Mouse (Mus musculus): ENCODE data around the gene Wrb. TPM values are rescaled to one million over a fixed set of nuclear protein-coding genes. Genes with fewer than 3 reads are reported as not detected.

Wrb gene
- polyA plus RNA-seq, 1 experiment: 58.0 TPM

GRCm38 (mm10) chr16:96158511-96159080, 13.4 kb downstream of the Wrb start:
- H3K4me3 ChIP-seq (ENCODE audit: insufficient read depth, poor library complexity, severe bottlenecking): no peak overlapping the region
- H3K79me2 ChIP-seq (ENCODE audit: control insufficient read depth, insufficient read depth): peaks cover under 1% of the 10 kb centered on the region
- H3K36me3 ChIP-seq (ENCODE audit: control insufficient read depth, insufficient read depth): peaks cover 34% of the 10 kb centered on the region
- no peak overlapping the region for H3ac ChIP-seq (ENCODE audit: control insufficient read depth, insufficient read length, low read depth)
- TF ChIP-seq USF1 (IDR thresholded peaks at IDR 0.05; ENCODE audit: low read depth): no peak
- TF ChIP-seq MYOD1 (IDR thresholded peaks at IDR 0.05; ENCODE audit: control insufficient read depth, insufficient read length, low read depth): no peak
- TF ChIP-seq FOSL1 (IDR thresholded peaks at IDR 0.05; ENCODE audit: insufficient read depth, low read length, poor library complexity, severe bottlenecking): no peak
- TF ChIP-seq MYOG (IDR thresholded peaks at IDR 0.05; ENCODE audit: control insufficient read depth, extremely low read depth, insufficient read length): no peak
- no peak for TF ChIP-seq CTCF (IDR thresholded peaks at IDR 0.05; ENCODE audit: control insufficient read depth, insufficient read depth, insufficient read length)
- no peak for TF ChIP-seq CEBPB (IDR thresholded peaks at IDR 0.05; ENCODE audit: low read depth)
- no peak for TF ChIP-seq MAX (IDR thresholded peaks at IDR 0.05)
- H3K79me3 ChIP-seq (ENCODE audit: low read depth): no peaks in the 10 kb centered on the region
- H3K27me3 ChIP-seq (ENCODE audit: control insufficient read depth, insufficient read depth, insufficient read length): no peaks in the 10 kb centered on the region

- Histone ChIP-seq H3K27me3 (ENCODE audit: control insufficient read depth, insufficient read depth, insufficient read length) (no peaks in the 10 kb centered on the region), H3K36me3 (ENCODE audit: control insufficient read depth, insufficient read depth) (peaks cover 28% of the 10 kb centered on the region), H3ac (ENCODE audit: control insufficient read depth, insufficient read length, low read depth) (no peak overlapping the region), H3K79me2 (ENCODE audit: control insufficient read depth, insufficient read depth) (no peaks in the 10 kb centered on the region), H3K79me3 (ENCODE audit: low read depth) (no peaks in the 10 kb centered on the region), H3K4me3 (ENCODE audit: insufficient read depth, poor library complexity, severe bottlenecking) (no peak overlapping the region)
- TF ChIP-seq USF1 (IDR thresholded peaks at IDR 0.05; ENCODE audit: low read depth): no peak
- no peak for TF ChIP-seq CEBPB (IDR thresholded peaks at IDR 0.05; ENCODE audit: low read depth)
- no peak for TF ChIP-seq CTCF (IDR thresholded peaks at IDR 0.05; ENCODE audit: control insufficient read depth, insufficient read depth, insufficient read length)
- no peak for TF ChIP-seq MYOG (IDR thresholded peaks at IDR 0.05; ENCODE audit: control insufficient read depth, extremely low read depth, insufficient read length)
- TF ChIP-seq FOSL1 (IDR thresholded peaks at IDR 0.05; ENCODE audit: insufficient read depth, low read length, poor library complexity, severe bottlenecking): no peak
- TF ChIP-seq MAX (IDR thresholded peaks at IDR 0.05): no peak
- no peak for TF ChIP-seq MYOD1 (IDR thresholded peaks at IDR 0.05; ENCODE audit: control insufficient read depth, insufficient read length, low read depth)
Measured at GRCm38 (mm10) chr16:96159091-96159731, 14.0 kb downstream of the Wrb start.

DNA sequence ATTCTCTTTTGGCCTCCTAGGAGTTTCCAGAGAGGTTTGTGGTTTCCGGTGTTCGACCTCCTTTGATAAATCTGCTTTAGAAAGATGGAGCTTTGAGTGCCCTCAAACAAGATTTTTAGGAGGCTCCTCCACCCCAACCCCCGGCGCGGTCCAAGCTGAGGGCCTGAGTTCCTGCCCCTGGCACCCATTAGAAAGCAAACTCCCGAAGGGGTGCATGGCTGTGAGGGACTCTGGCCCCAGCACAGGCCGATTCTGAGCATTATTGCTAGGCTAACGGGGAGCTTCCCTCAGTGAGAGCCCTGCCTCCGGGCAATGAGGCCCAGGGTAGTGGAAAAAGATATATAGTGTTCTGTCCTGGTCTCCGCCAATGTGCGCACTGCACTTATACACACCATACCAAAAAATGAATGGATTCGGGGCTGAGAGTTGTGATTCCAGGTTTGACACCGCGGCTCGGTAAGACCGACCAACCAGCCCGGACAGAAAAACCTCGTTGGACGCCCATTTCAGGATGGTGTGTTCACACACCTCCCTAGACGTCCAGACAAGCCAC, 14.7 kb downstream of the Wrb start:
- no peak for TF ChIP-seq MYOG (IDR thresholded peaks at IDR 0.05; ENCODE audit: control insufficient read depth, extremely low read depth, insufficient read length)
- TF ChIP-seq FOSL1 (IDR thresholded peaks at IDR 0.05; ENCODE audit: insufficient read depth, low read length, poor library complexity, severe bottlenecking): no peak
- no peak for TF ChIP-seq USF1 (IDR thresholded peaks at IDR 0.05; ENCODE audit: low read depth)
- TF ChIP-seq CTCF (IDR thresholded peaks at IDR 0.05; ENCODE audit: control insufficient read depth, insufficient read depth, insufficient read length): no peak
- no peak for TF ChIP-seq MAX (IDR thresholded peaks at IDR 0.05)
- TF ChIP-seq MYOD1 (IDR thresholded peaks at IDR 0.05; ENCODE audit: control insufficient read depth, insufficient read length, low read depth): no peak
- no peak for TF ChIP-seq CEBPB (IDR thresholded peaks at IDR 0.05; ENCODE audit: low read depth)

DNA sequence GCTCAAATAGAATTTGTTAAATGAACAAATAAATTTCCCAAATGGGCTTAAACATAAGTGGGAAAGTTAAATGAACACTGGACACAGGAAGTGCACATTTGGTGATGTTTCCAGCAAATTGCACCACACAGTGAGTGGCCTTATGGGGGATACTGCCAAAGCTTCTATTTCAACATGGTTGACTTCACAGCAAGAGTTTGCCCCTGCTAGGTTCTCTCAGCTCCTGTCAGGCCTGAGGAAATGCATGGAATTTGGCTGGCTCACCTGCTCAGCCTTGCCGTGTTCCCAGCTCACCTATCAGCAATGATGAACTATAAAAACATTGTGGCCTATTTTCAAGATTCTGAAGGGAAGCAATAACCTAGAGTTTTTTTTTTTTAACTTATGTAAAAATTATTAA, 15.7 kb downstream of the Wrb start:
- no peaks in the 10 kb centered on the region for H3K79me3 ChIP-seq (ENCODE audit: low read depth)
- H3K36me3 ChIP-seq (ENCODE audit: control insufficient read depth, insufficient read depth): peaks cover 19% of the 10 kb centered on the region
- TF ChIP-seq MAX (IDR thresholded peaks at IDR 0.05) (no peak), MYOD1 (IDR thresholded peaks at IDR 0.05; ENCODE audit: control insufficient read depth, insufficient read length, low read depth) (no peak), FOSL1 (IDR thresholded peaks at IDR 0.05; ENCODE audit: insufficient read depth, low read length, poor library complexity, severe bottlenecking) (no peak), CEBPB (IDR thresholded peaks at IDR 0.05; ENCODE audit: low read depth) (no peak), CTCF (IDR thresholded peaks at IDR 0.05; ENCODE audit: control insufficient read depth, insufficient read depth, insufficient read length) (no peak), MYOG (IDR thresholded peaks at IDR 0.05; ENCODE audit: control insufficient read depth, extremely low read depth, insufficient read length) (no peak), USF1 (IDR thresholded peaks at IDR 0.05; ENCODE audit: low read depth) (no peak)
- H3K4me3 ChIP-seq (ENCODE audit: insufficient read depth, poor library complexity, severe bottlenecking): no peak overlapping the region
- H3ac ChIP-seq (ENCODE audit: control insufficient read depth, insufficient read length, low read depth): no peak overlapping the region
- H3K79me2 ChIP-seq (ENCODE audit: control insufficient read depth, insufficient read depth): no peaks in the 10 kb centered on the region
- no peaks in the 10 kb centered on the region for H3K27me3 ChIP-seq (ENCODE audit: control insufficient read depth, insufficient read depth, insufficient read length)

More for the DNA sequence above, 14.7 kb downstream of the Wrb start:
- no peak overlapping the region for H3K4me3 ChIP-seq (ENCODE audit: insufficient read depth, poor library complexity, severe bottlenecking)
- no peak overlapping the region for H3ac ChIP-seq (ENCODE audit: control insufficient read depth, insufficient read length, low read depth)
- no peaks in the 10 kb centered on the region for H3K79me2 ChIP-seq (ENCODE audit: control insufficient read depth, insufficient read depth)
- H3K36me3 ChIP-seq (ENCODE audit: control insufficient read depth, insufficient read depth): peaks cover 25% of the 10 kb centered on the region
- H3K79me3 ChIP-seq (ENCODE audit: low read depth): no peaks in the 10 kb centered on the region
- H3K27me3 ChIP-seq (ENCODE audit: control insufficient read depth, insufficient read depth, insufficient read length): no peaks in the 10 kb centered on the region

DNA sequence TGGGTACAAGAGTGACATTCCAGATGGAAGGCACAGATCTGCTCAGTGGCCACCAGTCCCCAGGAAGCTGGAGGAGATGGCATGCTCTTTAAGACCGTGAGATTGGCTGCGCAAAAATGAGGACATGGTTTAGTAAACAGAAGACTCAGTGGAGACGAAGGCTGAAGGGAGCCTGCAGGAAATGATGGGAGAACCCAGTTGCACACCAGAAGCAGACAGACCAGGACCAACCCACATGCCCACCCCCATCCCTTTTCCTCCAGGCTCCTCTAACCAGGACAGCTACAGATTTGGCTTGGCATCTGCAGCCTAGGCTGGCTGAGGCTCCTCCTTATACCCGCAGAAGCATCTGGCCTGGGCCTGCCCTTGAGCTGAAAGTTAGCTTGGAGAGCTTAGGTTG, 16.1 kb downstream of the Wrb start:
- Histone ChIP-seq H3K4me3 (ENCODE audit: insufficient read depth, poor library complexity, severe bottlenecking) (no peak overlapping the region), H3K27me3 (ENCODE audit: control insufficient read depth, insufficient read depth, insufficient read length) (no peaks in the 10 kb centered on the region), H3K79me2 (ENCODE audit: control insufficient read depth, insufficient read depth) (no peaks in the 10 kb centered on the region), H3K36me3 (ENCODE audit: control insufficient read depth, insufficient read depth) (peaks cover 18% of the 10 kb centered on the region), H3K79me3 (ENCODE audit: low read depth) (no peaks in the 10 kb centered on the region), H3ac (ENCODE audit: control insufficient read depth, insufficient read length, low read depth) (no peak overlapping the region)
- TF ChIP-seq MYOG (IDR thresholded peaks at IDR 0.05; ENCODE audit: control insufficient read depth, extremely low read depth, insufficient read length) (no peak), MAX (IDR thresholded peaks at IDR 0.05) (no peak), FOSL1 (IDR thresholded peaks at IDR 0.05; ENCODE audit: insufficient read depth, low read length, poor library complexity, severe bottlenecking) (no peak), MYOD1 (IDR thresholded peaks at IDR 0.05; ENCODE audit: control insufficient read depth, insufficient read length, low read depth) (no peak), CEBPB (IDR thresholded peaks at IDR 0.05; ENCODE audit: low read depth) (no peak)
